Mouse (Mus musculus) left cerebral cortex, adult 18-20 months (tissue): ENCODE data around the gene Gpx2. TPM values are rescaled to one million over a fixed set of nuclear protein-coding genes. Genes with fewer than 3 reads are reported as not detected.

Experiments
- DNase-seq, 2 experiments: peaks; one replicate each; pipeline ENCODE4 v3.0.0; 2021 to 2022; ENCODE audit warnings: low spot score in 2 of 2, mixed read lengths in 1 of 2
- total RNA-seq, 2 experiments: library from RNA; stranded (reverse); gene quantifications; 2 replicates each; pipeline ENCODE4 v1.2.3; 2021

Gene Gpx2
- total RNA-seq, 2 experiments from 2014 or later = 0.35 to 0.37 TPM

DNA sequence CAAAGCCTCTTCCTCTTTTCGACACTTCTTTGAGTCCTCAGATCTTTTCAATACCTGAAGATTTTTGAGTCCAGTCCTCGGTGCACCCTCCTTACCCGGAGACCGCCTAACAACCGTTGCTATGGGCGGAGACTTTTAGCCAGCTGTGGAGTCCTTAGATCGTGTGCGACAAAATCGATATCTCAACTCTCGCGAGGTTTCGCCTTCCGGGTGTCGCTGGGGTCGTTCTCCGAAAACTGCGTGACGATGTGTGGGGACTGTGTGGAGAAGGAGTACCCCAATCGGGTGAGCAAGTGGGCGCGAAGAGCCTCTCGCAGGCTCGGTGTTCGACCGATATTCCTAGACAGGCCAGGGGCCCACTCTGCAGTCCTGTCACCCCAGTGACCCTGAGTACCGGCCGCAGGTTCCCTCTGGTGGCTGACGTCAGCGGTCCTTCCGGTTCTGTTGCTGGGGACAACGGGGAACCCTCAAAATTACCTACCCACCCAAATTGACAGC lies 30.0 kb downstream of the Gpx2 start, which contains the start of the genes Churc1 and Fntb:
TSS of gene Churc1 (plus strand) at position 185 of the 498 bp plus-strand sequence.
TSS of gene Fntb (plus strand) at position 236 of the 498 bp plus-strand sequence.
- peak; percentile 86 to 87 for DNase-seq

DNA sequence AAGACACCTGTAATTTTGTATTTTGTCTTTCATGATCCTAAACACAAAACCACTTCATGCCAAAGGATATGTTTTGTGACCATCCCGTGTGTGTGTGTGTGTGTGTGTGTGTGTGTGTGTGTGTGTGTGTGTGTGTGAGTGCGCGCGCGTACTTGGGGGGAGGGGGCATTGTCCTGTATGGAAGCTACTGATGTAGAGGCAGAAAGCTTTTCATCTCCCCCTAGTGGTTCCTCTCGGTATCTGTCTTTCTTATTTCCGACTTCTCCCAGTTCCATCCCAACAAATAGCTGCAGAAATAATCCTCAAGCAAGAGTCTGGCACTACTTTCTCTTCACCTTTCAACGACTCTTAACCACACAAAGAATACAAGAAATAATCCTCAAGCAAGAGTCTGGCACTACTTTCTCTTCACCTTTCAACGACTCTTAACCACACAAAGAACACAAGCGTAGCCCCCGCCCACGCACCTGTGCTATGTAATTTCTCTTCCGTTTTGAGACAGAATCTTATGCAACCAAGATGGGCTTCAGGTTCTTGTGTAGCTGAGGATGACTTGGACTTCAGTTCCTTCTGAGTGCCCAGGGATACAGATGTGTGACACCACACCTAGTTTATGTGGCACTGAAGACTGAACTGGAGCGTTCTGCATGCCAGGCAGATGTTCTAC lies 42.6 kb downstream of the Gpx2 start:
- peak; percentile 45 to 64 for DNase-seq

DNA sequence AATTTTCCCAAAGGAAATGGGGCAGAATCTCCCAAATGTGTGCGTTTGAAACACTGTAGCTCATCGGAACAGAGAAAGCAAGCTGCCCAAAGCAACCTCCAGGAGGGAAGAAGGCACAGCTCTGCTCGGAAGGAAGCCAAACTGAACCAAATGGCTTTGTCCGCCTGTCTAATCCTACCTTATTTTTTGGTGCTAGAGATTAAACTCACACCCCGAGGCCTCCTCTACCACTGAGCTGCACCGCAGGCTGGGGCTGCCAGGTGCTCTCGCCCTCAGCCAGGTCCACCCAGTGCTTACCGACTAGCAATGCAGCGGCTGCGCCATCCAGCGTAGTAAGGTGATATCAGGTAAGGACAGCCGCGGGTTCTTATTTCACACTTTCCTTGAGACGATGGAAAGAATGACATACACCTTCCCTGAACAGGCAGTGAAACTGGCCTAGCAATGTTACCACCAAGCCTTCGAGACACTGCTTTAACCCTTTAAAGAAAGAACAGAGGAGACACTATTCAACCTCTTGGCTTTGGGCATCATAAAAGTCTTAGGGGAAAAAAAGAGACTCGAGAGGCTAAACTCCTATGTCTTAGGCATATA lies 44.4 kb downstream of the Gpx2 start:
- DNase-seq = no peak

Other genes with a start within 250 kb of the Gpx2 start
- gene Sptb, start 85.0 kb downstream of the Gpx2 start, total RNA-seq = 100 to 1,000 TPM in 1 of 2 experiments, 10 to 100 TPM in 1; 93.9 to 100 TPM
- gene Churc1, start 30.0 kb downstream of the Gpx2 start, total RNA-seq = 10 to 100 TPM; 35.8 TPM
- gene Fntb, start 30.0 kb downstream of the Gpx2 start, total RNA-seq = 10 to 100 TPM; 26.9 to 28.4 TPM
- gene Rab15, start 27.4 kb upstream of the Gpx2 start, total RNA-seq = 100 to 1,000 TPM; 245 to 266 TPM
- 10 to 100 TPM; 78.0 to 79.7 TPM for gene Max, start 166.6 kb upstream of the Gpx2 start, total RNA-seq